Mouse (Mus musculus) cerebellum, adult 2 months (tissue): ENCODE measurements around the gene Mnt.

Source experiments
- CTCF ChIP-seq: fragments of 200-500 bp; IDR thresholded peaks from 2 replicates; pipeline ENCODE4 v1.5.1; 2011; ENCODE audit warnings: low read depth, mild to moderate bottlenecking, control low read depth, low read length, moderate library complexity, borderline replicate concordance; ENCODE audit not compliant: insufficient read depth
- POLR2A ChIP-seq: fragments of 200-500 bp; IDR thresholded peaks from 2 replicates; pipeline ENCODE4 v1.6.1; 2011; ENCODE audit warnings: low read length, control low read depth, borderline replicate concordance; ENCODE audit not compliant: insufficient read depth

- TF ChIP-seq POLR2A (no peak), CTCF (no peak)
These were observed 52.4 kb downstream of the Mnt start for GRCm38 (mm10) chr11:74883098-74883497.
